Mouse (Mus musculus): ENCODE measurements around the gene Hspb9.

Hspb9 gene

DNA sequence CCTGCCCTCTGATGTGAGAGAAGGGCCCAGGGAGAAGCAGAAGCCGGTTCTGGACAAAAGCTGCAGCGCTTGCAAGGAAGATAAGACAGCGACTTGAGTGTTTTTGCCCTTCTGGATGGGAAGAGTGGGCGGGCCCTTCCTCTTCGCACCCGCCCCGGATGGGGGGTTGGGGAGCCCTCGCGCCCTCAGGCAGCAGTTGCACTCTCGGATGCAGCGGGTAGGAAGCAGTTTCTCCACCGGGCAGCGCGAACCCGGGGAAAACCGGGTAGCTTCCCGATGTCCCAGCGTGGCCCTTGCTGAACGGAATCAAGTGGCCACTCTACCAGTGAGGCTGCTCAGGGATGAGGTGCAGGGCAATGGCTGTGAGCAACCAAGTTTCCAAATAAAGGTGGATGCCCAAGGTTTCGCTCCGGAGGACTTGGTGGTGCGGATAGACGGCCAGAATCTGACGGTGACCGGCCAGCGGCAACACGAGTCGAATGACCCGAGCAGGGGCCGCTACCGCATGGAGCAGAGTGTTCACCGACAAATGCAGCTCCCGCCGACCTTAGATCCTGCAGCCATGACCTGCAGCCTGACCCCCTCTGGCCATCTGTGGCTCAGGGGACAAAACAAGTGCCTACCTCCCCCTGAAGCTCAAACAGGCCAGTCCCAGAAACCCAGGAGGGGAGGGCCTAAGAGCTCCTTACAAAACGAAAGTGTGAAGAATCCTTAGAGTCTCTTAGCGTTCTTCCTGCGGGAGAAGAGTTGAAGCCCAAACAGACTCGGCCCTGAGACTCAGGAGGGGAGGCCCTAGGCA, at the start of gene Hspb9:
Gene Hspb9, plus strand, starts transcription at position 116 of the 799 bp plus-strand sequence.
- peak in 1 of 2 experiments; percentile 21 for DNase-seq (ENCODE audit: low spot score in 2 of 2)

GRCm38 (mm10) chr11:100671049-100671448, 42.6 kb upstream of the Hspb9 start:
- no peak for DNase-seq (ENCODE audit: low spot score in 2 of 2)

DNA sequence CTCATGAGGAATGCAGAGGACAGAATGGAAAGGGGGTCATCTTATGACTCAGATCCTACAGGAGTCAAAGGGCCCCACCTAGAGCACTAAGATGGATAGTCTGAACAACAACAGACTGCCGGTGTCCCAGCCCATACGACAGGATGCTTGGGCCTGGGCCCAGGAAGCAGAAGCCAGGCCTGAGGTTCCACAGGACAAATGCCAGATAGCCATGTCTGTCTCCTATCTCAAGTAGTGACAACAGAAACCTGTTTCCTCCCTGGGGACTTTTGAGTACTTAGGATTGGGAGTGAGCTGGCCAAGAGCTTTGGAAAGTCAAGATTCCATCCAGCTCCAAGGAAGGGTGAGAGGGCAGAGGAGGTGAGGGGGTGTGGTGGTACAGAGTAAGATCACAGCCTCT, 41.7 kb upstream of the Hspb9 start:
- DNase-seq (ENCODE audit: low spot score in 2 of 2): no peak

- DNase-seq (ENCODE audit: low spot score in 2 of 2): peak in 1 of 2 experiments; percentile 42
Measured at GRCm38 (mm10) chr11:100673169-100673568, 40.5 kb upstream of the Hspb9 start.

- no peak for DNase-seq (ENCODE audit: low spot score in 2 of 2)
Measured at GRCm38 (mm10) chr11:100677810-100678209, 35.8 kb upstream of the Hspb9 start.

DNA sequence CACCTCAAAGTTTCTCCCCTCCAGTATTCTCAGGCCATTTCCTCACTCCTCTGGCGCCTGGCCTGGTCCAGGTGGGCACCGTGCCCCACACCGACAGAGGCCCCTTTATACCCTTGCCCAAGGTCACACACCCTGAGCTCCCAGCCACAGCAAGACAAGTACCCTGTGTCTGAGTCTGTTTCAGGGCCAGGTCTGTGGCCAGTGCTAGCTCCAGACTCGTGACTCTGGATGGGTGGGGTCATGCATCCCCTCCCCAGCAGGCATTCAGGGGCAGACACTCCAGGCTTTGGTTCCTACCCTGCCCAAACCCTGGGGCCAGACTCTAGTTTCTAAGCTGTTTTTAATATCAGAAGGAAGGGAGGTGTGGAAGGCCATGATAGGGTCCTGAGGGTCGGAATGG, 31.8 kb upstream of the Hspb9 start:
- no peak for DNase-seq (ENCODE audit: low spot score in 2 of 2)

GRCm38 (mm10) chr11:100682526-100682925, 31.1 kb upstream of the Hspb9 start:
- no peak for DNase-seq (ENCODE audit: low spot score in 2 of 2)

GRCm38 (mm10) chr11:100684084-100684483, 29.6 kb upstream of the Hspb9 start:
- no peak for DNase-seq (ENCODE audit: low spot score in 2 of 2)

DNA sequence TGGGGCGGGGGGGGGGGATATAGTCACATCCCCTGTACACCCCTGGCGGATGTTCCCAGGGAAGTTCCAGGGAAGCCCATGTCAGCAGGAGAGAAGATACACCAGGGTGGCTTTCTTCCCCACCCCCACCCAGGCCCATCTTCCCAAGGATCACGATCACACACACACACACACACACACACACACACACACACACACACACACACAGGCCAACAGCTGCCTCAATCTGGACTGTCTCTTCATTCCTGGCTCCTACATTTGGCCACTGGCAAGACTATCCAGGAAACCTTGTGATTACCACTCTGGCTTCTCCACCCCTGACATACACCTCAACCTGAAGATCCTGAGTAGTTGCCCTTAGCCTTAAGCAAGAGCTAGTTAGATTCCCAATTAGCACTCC, 28.3 kb upstream of the Hspb9 start:
- no peak for DNase-seq (ENCODE audit: low spot score in 2 of 2)

GRCm38 (mm10) chr11:100687265-100687664, 26.4 kb upstream of the Hspb9 start:
- DNase-seq (ENCODE audit: low spot score in 2 of 2): no peak

GRCm38 (mm10) chr11:100688443-100688842, 25.2 kb upstream of the Hspb9 start:
- no peak for DNase-seq (ENCODE audit: low spot score in 2 of 2)

DNA sequence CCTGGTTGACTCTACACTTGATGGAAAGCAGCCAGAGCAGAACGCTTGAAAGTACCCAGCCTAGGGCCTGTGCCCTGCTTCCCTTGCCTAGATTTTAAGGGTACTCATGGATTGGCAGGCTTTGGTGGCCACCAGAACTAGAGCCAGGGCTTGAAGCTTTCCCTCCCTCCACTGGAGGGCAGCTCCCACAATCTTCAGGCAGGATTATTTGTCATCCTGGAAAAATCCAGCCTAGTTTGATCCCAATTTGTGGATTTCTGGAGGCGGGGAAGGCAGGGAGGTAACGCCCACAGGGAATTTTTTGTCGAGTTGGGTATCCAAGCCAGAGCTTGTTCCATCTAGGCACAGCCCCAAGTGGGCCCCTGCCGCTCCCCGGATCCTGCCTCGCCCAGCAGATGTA, 23.3 kb upstream of the Hspb9 start:
- no peak for DNase-seq (ENCODE audit: low spot score in 2 of 2)

DNA sequence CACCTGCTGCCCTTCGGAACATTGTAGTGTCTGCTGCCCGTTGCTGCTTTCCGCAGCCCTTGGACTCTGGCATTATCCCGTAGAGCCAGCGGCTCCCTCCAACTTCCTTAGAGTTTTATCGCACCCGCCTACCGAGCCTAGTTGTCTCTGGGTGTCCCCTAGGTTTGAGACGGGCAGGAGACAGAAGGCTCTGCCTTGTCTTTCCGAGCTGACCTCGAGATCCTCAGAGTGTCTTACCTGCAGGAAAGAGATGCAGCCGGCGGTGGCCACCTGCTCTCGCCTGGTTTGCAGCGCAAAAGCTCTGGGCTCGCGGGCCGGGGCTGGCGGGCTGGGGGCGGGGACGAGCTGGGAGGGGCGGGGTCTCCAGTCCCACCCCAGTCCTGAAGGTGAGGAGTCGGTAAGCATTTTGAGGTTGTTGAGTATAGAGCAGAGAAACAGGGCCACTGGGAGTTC, 21.5 kb upstream of the Hspb9 start, which contains the start of gene Zfp385c:
Gene Zfp385c, minus strand, starts transcription at position 292 of the 453 bp plus-strand sequence.
- DNase-seq (ENCODE audit: low spot score in 2 of 2): no peak

DNA sequence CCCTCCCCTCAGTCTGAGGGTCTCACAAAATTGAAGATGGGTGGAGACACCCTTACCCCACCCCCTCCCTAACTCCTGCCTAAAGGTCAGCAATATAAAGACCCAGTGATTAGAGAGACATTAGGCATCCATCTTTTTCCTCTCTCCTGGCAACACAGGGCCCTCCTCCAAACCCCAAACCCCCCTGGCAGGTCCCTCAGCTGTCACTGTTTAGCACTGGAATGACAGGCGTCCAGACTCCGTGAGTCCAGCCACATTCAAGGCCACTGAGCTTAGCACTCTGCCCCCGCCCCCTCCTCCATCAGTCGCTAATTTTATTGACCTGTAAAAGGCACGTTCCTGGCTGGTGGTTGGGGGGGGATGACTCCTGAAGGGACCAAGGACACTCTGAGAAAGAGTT, 20.5 kb upstream of the Hspb9 start:
- no peak for DNase-seq (ENCODE audit: low spot score in 2 of 2)

GRCm38 (mm10) chr11:100694926-100695325, 18.7 kb upstream of the Hspb9 start:
- DNase-seq (ENCODE audit: low spot score in 2 of 2): peak; percentile 91 to 94

- DNase-seq (ENCODE audit: low spot score in 2 of 2): no peak
Measured at GRCm38 (mm10) chr11:100697921-100698320, 15.7 kb upstream of the Hspb9 start.

- DNase-seq (ENCODE audit: low spot score in 2 of 2): no peak
Measured at GRCm38 (mm10) chr11:100700710-100701109, 12.9 kb upstream of the Hspb9 start.

- DNase-seq (ENCODE audit: low spot score in 2 of 2): no peak
Measured at GRCm38 (mm10) chr11:100701301-100701700, 12.3 kb upstream of the Hspb9 start.

DNA sequence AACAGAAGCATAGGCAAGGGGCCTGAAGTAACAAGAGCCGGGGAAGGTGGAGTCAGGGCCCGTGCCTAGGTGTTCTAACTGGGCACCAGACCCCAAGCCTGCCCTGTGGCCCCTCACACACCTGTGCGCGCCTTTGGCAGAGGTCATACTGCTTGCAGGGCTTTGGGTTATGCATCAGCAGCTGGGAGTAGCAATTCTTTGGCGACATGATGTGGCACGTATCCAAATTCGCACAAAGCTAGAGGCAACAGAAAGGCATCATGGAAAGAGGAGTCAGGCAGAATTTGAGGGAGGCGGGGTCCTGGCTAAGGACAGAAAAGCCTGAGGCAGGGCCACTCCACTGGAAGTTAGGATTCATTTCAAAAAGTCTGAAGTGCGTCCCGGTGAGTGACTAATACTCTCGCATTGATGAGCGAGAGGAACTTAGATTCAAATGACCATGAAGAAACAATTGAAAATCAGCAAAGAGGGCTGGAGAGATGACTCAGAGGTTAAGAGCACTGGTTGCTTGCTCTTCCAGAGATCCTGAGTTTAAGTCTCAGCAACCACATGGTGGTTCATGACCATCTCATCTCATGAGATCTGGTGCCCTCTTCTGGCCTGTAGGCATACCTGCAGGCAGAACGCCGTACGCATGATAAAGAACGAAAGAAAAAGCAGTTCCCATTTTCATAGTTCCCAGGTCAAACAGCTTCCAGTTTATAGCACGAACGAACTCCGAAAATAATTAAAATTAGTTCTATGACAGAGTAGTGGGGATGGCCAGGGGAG, 11.4 kb upstream of the Hspb9 start:
- DNase-seq (ENCODE audit: low spot score in 2 of 2): peak in 1 of 2 experiments; percentile 66

DNA sequence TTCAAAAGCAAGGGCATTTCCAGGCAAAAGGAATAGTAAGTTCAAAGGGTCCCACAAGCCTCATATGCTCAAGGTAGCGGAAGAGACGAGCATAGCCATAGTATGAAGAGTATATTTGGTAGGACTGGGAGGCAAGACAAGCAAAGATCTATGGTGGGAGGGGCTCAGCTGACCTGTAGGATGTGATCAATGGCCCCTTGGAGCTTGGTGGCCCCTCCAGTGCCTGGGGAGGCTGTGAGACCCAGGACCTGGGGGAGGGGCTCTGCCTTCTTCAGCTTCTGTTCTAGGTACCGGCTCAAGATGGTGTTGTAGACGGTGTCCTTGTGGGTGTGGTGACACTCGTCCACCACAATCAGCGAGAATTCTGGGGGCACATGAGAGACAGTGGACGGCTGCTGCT, 10.7 kb upstream of the Hspb9 start:
- no peak for DNase-seq (ENCODE audit: low spot score in 2 of 2)

DNA sequence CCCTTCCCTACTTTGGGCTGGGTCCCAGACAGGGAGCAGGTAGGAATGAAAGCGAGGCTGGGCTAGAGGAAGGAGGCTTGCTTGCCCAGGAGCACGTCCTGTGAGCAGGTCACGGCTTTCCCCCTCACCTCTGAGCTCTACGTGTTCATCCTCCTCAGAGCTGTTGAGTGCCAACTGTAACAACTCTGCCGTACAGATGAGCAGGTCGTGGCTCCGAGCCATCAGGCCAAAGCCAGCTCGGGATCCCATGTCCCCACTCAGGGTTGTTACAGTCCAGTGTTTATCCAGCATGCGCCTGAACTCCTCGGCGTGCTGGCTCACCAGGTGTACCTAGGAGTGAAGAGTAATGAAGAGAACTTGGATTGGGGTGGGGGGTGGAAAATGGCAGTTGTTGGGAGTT, 10.3 kb upstream of the Hspb9 start:
- no peak for DNase-seq (ENCODE audit: low spot score in 2 of 2)

DNA sequence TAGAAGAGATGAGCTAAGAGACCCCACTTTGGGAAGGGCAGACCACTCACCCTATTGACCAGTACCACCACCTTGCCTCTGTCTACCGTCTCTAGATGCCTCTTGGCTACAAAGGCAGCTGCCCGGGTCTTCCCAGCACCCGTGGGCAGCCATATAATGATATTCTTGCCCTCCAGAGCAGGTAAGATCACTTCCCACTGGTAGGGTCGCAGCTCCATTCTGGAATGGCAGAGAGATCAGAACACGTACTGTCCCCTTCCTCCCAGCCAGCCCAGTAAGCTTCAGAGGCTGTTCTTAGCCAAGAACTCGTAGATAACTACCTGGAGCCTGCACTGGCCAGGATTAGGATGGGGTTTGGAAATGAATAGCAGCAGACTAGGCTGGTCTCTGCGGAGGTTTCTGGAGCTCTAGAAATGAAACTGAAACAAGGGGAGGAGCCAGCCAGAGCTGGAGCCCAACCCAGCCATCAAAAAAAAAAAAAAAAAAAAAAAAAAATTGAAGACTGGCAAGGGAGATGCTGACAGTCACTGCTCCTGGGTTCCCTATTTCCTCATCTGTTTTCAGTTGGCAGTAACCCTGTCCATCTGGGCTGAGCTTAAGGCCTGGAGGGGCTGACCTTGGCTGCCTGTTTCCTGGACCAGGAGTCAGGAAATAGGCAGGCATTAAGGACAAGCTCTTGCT, 9.7 kb upstream of the Hspb9 start, which contains the start of gene Dhx58:
Gene Dhx58, minus strand, starts transcription at position 421 of the 681 bp plus-strand sequence.
- no peak for DNase-seq (ENCODE audit: low spot score in 2 of 2)

Measured in cerebellum, postnatal 4 days (tissue).